ENCODE assay signal across 9 mouse cellular contexts in genomic region chr10:44448165-44448564, GRCm38 (mm10).
DNase-seq lines count a peak whose midpoint lies in the region; ATAC-seq and TF ChIP-seq lines count a peak whose summit lies in the region.
"Had no signal": no experiment of that assay in that cellular context is flagged by ENCODE, and none has a peak within 500 bp of the region (broad histone marks: within the 10 kb centered on the region; RNA-seq: fewer than 3 reads in every experiment).

No protein-coding gene starts in this region.

- no peak overlapping the region for H3K9ac ChIP-seq in heart, postnatal 0 days (replicated peaks; ENCODE audit: low read depth, low read length)
- no peak overlapping the region; the same call in none of the 2 replicates for H3K9ac ChIP-seq in lung, embryonic 16.5 days (ENCODE audit: low read length)

- WGBS in kidney, adult 2 months = 47% methylated on average over 12 of the region's 12 CpGs
- 36% methylated on average over 12 of the region's 12 CpGs for WGBS in heart, postnatal 0 days
- WGBS in lung, embryonic 16.5 days = 6% methylated on average over 12 of the region's 12 CpGs
- WGBS in thymus, adult 2 months = 3% methylated on average over 12 of the region's 12 CpGs

- H3K4me2 ChIP-seq in heart, postnatal 0 days (ENCODE audit: low read depth, low read length) = peak overlapping the region; percentile 40
- peak overlapping the region; percentile 38 for H3K4me2 ChIP-seq in lung, embryonic 16.5 days (ENCODE audit: low read depth, low read length)

- H3K4me3 ChIP-seq in kidney, adult 2 months (ENCODE audit: insufficient read depth, low read depth, low read length) = peak overlapping the region; percentile 28; the same call in 1 of the 2 replicates
- H3K4me3 ChIP-seq in heart, postnatal 0 days (ENCODE audit: low read depth, low read length) = peak overlapping the region; percentile 15; the same call in 1 of the 2 replicates
- H3K4me3 ChIP-seq in lung, embryonic 16.5 days (ENCODE audit: low read length) = peak overlapping the region; percentile 25
- H3K4me3 ChIP-seq in thymus, adult 2 months (ENCODE audit: control insufficient read depth, insufficient read depth, low read length) = peak overlapping the region; percentile 28
- H3K4me3 ChIP-seq: myocyte had no signal

- no peak for TF ChIP-seq EP300 in heart, postnatal 0 days (IDR thresholded peaks at IDR 0.05; ENCODE audit: low read depth)

- no peak for TF ChIP-seq POLR2A in kidney, adult 2 months (IDR thresholded peaks at IDR 0.05; ENCODE audit: low read depth, low read length)
- no peak for TF ChIP-seq POLR2A in thymus, adult 2 months (IDR thresholded peaks at IDR 0.05; ENCODE audit: control insufficient read depth, extremely low read depth, insufficient read depth, low read length, poor library complexity)

- no peak for ATAC-seq in heart, postnatal 0 days (ENCODE audit: insufficient read depth, low read depth)
- peak; percentile 21; the same call in 1 of the 2 replicates for ATAC-seq in lung, embryonic 16.5 days (ENCODE audit: low read depth)

- no peak for TF ChIP-seq CTCF in kidney, adult 2 months (conservative IDR thresholded peaks at IDR 0.05; ENCODE audit: insufficient read depth, insufficient read length, low read depth, low read length)
- no peak for TF ChIP-seq CTCF in heart, postnatal 0 days (IDR thresholded peaks at IDR 0.05; ENCODE audit: low read depth)
- no peak for TF ChIP-seq CTCF in thymus, adult 2 months (IDR thresholded peaks at IDR 0.05; ENCODE audit: borderline replicate concordance, control insufficient read depth, extremely low read depth, insufficient read depth, low read length, poor library complexity)

- H3K9me3 ChIP-seq in heart, postnatal 0 days (replicated peaks; ENCODE audit: control insufficient read depth, low read length) = no peaks in the 10 kb centered on the region
- H3K9me3 ChIP-seq in lung, embryonic 16.5 days (ENCODE audit: control insufficient read depth, low read length) = no peaks in the 10 kb centered on the region

- no peaks in the 10 kb centered on the region for H3K36me3 ChIP-seq in kidney, adult 2 months (ENCODE audit: control insufficient read depth, insufficient read depth, low read length)
- no peaks in the 10 kb centered on the region for H3K36me3 ChIP-seq in heart, postnatal 0 days (replicated peaks; ENCODE audit: control insufficient read depth, insufficient read depth, low read length)
- no peaks in the 10 kb centered on the region for H3K36me3 ChIP-seq in lung, embryonic 16.5 days (ENCODE audit: control insufficient read depth, insufficient read depth, low read length)
- no peaks in the 10 kb centered on the region for H3K36me3 ChIP-seq in thymus, adult 2 months (ENCODE audit: control insufficient read depth, insufficient read depth, low read length)

- DNase-seq in kidney, adult 2 months = peak; percentile 41
- DNase-seq in kidney, adult 8-10 months = no peak
- DNase-seq in heart, postnatal 0 days (ENCODE audit: low spot score) = no peak
- DNase-seq in thymus, adult 2 months = peak; percentile 75
- DNase-seq in cerebellum, postnatal 36 days = no peak
- DNase-seq in layer of hippocampus, postnatal 14 days (ENCODE audit: low spot score in 2 of 2) = no peak
- DNase-seq in left cerebral cortex, adult 18-20 months (ENCODE audit: low spot score in 2 of 2) = no peak

- H3K27me3 ChIP-seq in kidney, adult 2 months (replicated peaks; ENCODE audit: control insufficient read depth, insufficient read depth, low read length) = no peaks in the 10 kb centered on the region
- H3K27me3 ChIP-seq in heart, postnatal 0 days (ENCODE audit: control insufficient read depth, insufficient read depth, low read length) = no peaks in the 10 kb centered on the region
- H3K27me3 ChIP-seq in lung, embryonic 16.5 days (ENCODE audit: control insufficient read depth, insufficient read depth, low read depth, low read length) = no peaks in the 10 kb centered on the region
- H3K27me3 ChIP-seq in thymus, adult 2 months (ENCODE audit: control insufficient read depth, insufficient read depth, low read length) = no peaks in the 10 kb centered on the region

- no peaks in the 10 kb centered on the region; the same call in 1 of the 2 replicates for H3K4me1 ChIP-seq in kidney, adult 2 months (ENCODE audit: control insufficient read depth, insufficient read depth, low read length)
- H3K4me1 ChIP-seq in heart, postnatal 0 days (ENCODE audit: control insufficient read depth, insufficient read depth) = 0 out of 2 replicates have a peak, but pooled peaks cover 3% of the 10 kb centered on the region
- H3K4me1 ChIP-seq in lung, embryonic 16.5 days (replicated peaks; ENCODE audit: control insufficient read depth, insufficient read depth, low read length) = peaks cover 22% of the 10 kb centered on the region
- peaks cover 23% of the 10 kb centered on the region for H3K4me1 ChIP-seq in thymus, adult 2 months (replicated peaks; ENCODE audit: control insufficient read depth, insufficient read depth, low read length)

- H3K27ac ChIP-seq in kidney, adult 2 months (ENCODE audit: insufficient read depth, low read depth, low read length) = peak overlapping the region; percentile 16; the same call in 1 of the 2 replicates
- peak overlapping the region; percentile 40; the same call in 1 of the 2 replicates for H3K27ac ChIP-seq in heart, postnatal 0 days (ENCODE audit: low read depth)
- peak overlapping the region; percentile 68 for H3K27ac ChIP-seq in lung, embryonic 16.5 days (ENCODE audit: low read length)
- H3K27ac ChIP-seq in thymus, adult 2 months (ENCODE audit: control insufficient read depth, insufficient read depth, low read length) = peak overlapping the region; percentile 83

Comparison
In these comparisons a context has a peak if more than half of its experiments do, and no peak if none do; other contexts are left out.
1. DNase-seq: peak in kidney, adult 2 months (single experiment) and thymus, adult 2 months (single experiment); none in kidney, adult 8-10 months (0 of 2), heart, postnatal 0 days (single experiment), cerebellum, postnatal 36 days (0 of 2), layer of hippocampus, postnatal 14 days (0 of 2) and left cerebral cortex, adult 18-20 months (0 of 2).
2. H3K27ac ChIP-seq: peak in every context shown above with its lines; median percentile 83 in thymus, adult 2 months; 68 in lung, embryonic 16.5 days; 40 in heart, postnatal 0 days; 16 in kidney, adult 2 months.
3. Peak in every context shown above with its lines, with median percentiles within 50 percentile points of each other: H3K4me3 ChIP-seq.